Mouse (Mus musculus): ENCODE data around the gene Lgi4.

- no peak for TF ChIP-seq POLR2A (IDR thresholded peaks at IDR 0.05; ENCODE audit: extremely low read depth, insufficient read depth, low read length)
- no peak for TF ChIP-seq CTCF (IDR thresholded peaks at IDR 0.05; ENCODE audit: low read depth, low read length)
Observed at GRCm38 (mm10) chr7:31054661-31055320, 4.4 kb upstream of the Lgi4 start.
